Mouse (Mus musculus): Measurements from ENCODE around the gene Uhrf1bp1.

DNA sequence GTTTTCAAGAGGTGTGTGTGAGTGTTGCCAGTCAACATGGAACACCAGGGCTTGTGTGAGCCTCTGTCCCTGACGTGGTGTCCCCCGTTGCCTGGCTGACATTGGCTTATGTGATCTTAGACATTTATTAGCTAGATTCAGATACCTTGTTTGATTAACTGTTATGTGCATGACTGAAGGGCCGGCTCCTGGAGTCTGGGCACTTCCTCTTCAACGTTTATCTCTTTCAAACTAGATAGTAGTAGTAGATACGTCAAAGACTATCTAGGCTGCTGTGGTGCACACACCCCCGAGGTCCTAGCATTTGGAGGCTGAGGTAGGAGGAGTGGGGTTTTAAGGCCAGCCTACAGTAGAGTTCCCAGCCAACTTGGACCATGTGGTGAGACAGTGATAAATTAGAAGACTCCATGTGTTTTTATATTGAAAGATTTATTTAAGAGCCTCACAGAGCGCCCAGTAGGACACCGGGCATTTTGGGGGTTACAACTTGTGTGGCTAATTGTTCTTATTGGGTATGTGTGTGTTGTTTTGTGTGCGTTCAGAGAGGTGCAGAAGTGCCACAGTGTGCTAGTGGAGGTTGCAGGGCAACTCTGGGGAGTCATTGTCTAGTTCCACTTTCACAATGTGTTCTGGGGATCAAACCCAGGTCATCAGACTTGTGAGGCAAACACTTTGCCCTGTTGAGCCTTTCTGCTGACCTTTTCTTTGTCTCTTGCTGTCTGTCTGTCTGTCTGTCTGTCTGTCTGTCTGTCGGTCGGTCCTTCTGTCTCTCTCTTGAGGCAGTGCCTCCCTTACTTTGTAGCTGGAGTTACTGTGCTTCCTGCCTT lies 1.6 kb downstream of the Uhrf1bp1 start:
- TF ChIP-seq CTCF (IDR thresholded peaks at IDR 0.05; ENCODE audit: control insufficient read depth, insufficient read depth, insufficient replicate concordance, low read depth, low read length) (no peak), POLR2A (IDR thresholded peaks at IDR 0.05; ENCODE audit: control insufficient read depth, low read depth, low read length) (no peak)

All from testis, adult 2 months (tissue).